Mouse (Mus musculus): ENCODE measurements around the gene Kif20b.

Gene Kif20b

GRCm38 (mm10) chr19:34921652-34922602 is at the start of gene Kif20b:
Kif20b (plus strand) TSS chr19:34922361.
- in situ Hi-C loops (cut with MboI; ENCODE audit: low sequenced_read_pairs): no loop called here

DNA sequence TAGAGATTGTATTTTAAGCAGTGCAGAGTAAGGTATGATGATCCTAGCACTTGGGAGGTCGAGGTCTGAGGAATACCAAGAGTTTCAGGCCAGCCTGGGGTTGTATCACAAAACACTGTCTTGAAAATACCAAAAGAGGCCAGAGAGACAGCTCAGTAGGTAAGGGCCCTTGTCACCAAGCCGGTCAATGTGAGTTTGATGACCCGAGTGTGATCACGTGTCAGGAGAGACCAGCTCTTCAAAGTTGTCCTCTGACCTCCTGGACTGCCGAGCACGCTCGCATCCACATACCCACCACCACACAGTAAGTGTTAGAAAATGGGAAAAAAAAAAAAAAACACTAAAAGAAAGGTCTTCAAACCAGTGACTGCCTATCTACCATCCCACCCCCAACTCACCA is 45.5 kb upstream of the Kif20b start:
- in situ Hi-C loops (cut with MboI; ENCODE audit: low sequenced_read_pairs): no loop called here

DNA sequence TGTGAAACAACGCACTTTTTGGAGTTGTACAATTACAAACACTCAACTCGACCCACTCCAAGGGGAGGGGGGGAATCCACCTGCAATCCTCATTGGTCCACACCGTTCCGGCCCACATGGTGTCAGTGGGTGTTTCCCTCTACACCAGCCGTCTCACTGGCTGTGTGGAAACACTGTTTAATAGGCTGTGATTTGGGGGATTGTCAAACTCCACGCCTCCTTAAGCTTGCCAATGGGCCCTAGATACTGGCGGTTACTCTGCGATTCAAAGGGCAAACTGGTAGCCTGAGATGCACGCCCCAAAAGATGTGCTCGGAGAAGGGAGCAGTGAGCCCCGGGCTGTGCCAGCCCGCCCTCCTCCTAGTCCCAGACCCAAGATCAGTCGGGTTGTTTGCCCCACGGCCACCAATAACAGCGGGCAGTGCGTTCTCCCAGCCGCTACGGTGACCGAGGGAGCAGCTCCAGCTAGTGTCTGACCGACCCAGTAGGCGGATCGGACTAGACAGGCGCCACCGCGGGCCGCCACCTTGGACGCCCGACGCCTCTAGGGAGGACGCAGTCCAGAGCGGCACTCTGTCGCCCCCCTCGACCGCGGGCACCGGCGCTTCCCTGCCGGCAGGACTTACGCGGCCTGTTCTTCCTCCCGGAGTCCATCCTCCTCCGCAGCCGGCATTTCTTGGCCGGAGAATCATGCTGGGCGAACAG is 44.1 kb upstream of the Kif20b start:
- in situ Hi-C loops (cut with MboI; ENCODE audit: low sequenced_read_pairs): no loop called here

- in situ Hi-C loops (cut with MboI; ENCODE audit: low sequenced_read_pairs): no loop called here
Measured at GRCm38 (mm10) chr19:34878603-34879541, 43.3 kb upstream of the Kif20b start, which contains the start of gene Pank1. Pank1 (minus strand) TSS chr19:34879455.

DNA sequence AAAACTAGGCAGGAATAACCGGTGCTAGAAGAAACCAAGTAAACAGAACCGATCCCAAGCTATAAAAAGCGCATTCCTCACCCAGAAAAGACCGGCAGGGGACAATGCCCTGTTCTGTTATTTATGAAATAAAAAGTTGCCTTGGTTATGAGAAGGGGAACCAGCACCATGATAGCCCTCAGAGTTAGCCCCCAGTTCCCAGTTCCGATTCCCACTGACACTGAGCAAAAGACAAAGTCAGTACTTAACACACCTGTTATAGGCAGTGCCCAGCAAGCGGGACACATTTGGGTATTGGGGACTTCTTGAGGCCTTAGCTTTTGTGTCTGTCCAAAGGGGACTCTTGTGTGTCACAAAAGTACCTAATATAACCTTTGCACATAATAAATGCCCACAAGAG is 42.5 kb upstream of the Kif20b start:
- in situ Hi-C loops (cut with MboI; ENCODE audit: low sequenced_read_pairs): no loop called here

DNA sequence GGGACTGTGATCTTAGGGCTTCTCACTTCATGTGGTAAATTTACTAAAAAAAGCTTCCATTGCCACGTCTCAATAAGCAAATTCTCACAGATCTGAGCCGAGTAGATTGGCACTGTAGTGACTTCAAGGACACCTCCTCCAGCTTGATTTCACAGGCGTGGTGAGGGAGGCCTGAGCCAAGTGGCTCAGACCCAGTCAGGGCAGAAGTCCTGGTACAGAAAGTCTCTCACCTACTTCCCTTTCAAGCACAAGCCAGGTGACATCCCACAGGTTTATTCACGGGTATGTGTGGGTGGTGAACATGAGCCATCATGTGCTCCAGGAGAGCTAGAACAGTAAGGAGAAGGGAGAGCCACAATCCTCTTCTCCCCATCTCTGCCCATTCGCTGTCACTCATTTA is 41.0 kb upstream of the Kif20b start:
- in situ Hi-C loops (cut with MboI; ENCODE audit: low sequenced_read_pairs): no loop called here

DNA sequence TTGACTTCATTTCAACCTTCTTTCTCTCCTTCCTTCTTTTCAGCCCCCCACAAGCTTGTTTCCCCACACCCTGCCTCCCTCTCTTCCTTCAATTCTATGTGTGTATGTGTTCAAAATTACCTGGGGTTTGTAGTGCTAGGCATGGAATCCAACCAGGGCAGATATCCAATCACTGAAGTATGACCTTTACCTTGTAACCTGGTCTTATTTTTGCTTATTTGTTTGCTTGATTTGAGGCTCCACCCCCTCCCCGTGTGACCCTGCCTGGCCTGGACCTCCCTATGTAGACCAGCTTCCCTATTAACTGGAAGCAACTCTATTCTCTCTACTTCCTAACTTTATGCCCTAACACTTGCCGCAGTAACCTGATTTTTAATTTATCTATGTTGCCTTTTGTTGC is 39.7 kb upstream of the Kif20b start:
- in situ Hi-C loops (cut with MboI; ENCODE audit: low sequenced_read_pairs): no loop called here

- in situ Hi-C loops (cut with MboI; ENCODE audit: low sequenced_read_pairs): no loop called here
Measured at GRCm38 (mm10) chr19:34883526-34884224, 38.5 kb upstream of the Kif20b start.

DNA sequence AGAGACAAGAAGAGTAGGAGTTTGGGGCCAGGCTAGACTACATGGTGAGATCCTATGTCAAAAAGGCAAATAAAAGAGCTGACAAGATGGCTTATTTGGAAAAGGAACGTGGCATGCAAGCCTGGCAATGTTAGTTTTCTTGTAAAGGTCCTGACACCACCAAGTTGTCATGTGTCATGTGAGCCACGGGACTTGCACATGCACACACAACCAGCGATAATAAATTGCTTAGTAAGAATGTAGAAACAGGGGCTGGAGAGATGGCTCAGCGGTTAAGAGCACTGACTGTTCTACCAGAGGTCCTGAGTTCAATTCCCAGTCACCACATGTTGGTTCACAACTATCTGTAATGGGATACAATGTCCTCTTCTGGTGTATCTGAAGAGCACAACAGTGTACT is 35.8 kb upstream of the Kif20b start:
- in situ Hi-C loops (cut with MboI; ENCODE audit: low sequenced_read_pairs): no loop called here

GRCm38 (mm10) chr19:34890981-34891380 is 31.2 kb upstream of the Kif20b start:
- in situ Hi-C loops (cut with MboI; ENCODE audit: low sequenced_read_pairs): no loop called here

- in situ Hi-C loops (cut with MboI; ENCODE audit: low sequenced_read_pairs): no loop called here
Measured at GRCm38 (mm10) chr19:34891590-34891989, 30.6 kb upstream of the Kif20b start.

DNA sequence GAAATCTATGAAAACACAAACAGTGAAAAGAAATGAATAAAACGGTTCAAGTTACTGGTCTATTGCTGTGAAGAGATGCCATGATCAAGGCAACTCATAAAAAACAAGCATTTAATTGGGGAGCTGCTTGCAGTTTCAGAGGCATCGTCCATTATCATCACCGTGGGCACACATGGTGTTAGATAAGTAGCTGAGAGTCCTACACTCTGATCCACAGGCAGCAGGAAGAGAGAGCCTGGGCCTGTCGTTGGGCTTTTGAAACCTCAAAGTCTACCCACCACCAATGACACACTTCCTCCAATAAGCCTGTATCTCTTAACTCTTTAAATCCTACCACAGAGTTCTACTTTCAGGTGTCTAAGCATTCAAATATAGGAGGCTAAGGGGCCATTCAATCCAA is 27.1 kb upstream of the Kif20b start:
- in situ Hi-C loops (cut with MboI; ENCODE audit: low sequenced_read_pairs): no loop called here

- in situ Hi-C loops (cut with MboI; ENCODE audit: low sequenced_read_pairs): no loop called here
Measured at GRCm38 (mm10) chr19:34897082-34897965, 24.8 kb upstream of the Kif20b start.

DNA sequence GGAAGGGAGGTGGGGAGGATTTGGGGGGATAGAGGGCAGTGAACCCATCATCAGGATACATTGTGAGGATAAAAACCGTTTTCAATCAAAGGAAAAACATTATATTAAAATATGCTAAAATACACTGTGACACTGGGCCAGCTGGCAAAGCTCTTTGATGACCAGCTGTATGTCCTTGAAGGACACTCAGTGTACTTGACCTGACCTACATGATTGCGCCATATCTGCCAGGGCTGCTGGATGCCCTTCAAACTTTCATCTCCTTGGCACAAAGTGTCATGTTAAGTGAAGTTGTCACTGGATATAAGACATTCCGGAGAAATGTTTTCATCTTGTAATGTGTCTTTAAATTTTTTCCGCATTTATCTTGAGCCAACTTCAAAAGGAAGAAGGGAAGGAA is 23.2 kb upstream of the Kif20b start:
- in situ Hi-C loops (cut with MboI; ENCODE audit: low sequenced_read_pairs): no loop called here

GRCm38 (mm10) chr19:34901266-34901665 is 20.9 kb upstream of the Kif20b start:
- in situ Hi-C loops (cut with MboI; ENCODE audit: low sequenced_read_pairs): no loop called here

GRCm38 (mm10) chr19:34901735-34902134 is 20.4 kb upstream of the Kif20b start:
- in situ Hi-C loops (cut with MboI; ENCODE audit: low sequenced_read_pairs): no loop called here

DNA sequence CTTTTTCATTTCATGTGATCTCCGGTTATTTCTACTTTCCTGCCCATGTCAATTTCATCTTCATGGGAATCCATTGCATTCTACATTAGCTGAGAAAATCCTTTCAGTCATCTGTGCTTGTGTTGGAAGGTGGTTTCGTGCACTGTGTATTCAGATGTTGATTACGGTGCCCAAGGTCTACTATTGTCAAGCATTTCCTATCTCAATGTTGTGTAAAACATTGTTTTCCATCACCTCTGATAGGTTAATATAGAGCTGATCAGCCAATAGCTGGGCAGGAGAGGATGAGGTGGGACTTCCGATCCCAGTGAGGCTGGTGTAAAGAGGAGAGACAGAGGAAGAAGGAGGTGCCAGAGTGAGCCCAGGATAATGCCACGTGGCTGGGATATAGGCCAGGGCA is 18.1 kb upstream of the Kif20b start:
- in situ Hi-C loops (cut with MboI; ENCODE audit: low sequenced_read_pairs): no loop called here

DNA sequence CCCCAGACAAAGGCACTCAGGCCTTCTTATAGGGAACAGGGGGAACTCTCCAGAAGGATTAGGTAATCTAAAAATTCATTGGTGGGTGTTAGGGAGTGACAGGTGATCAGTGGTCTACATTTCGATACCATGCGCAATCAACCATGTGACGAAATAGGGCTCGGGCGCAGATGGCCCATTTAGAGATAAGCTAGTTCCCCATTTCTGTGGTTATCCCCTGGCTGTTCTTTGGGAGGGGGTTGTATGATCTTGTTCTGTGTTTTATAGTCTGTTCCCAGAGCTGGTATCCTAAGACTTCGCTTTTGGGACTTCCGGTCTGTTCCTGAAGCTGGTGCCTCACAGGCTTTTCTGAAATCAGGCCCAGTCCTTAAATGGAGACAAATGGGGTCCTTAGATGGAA is 16.7 kb upstream of the Kif20b start:
- in situ Hi-C loops (cut with MboI; ENCODE audit: low sequenced_read_pairs): no loop called here

DNA sequence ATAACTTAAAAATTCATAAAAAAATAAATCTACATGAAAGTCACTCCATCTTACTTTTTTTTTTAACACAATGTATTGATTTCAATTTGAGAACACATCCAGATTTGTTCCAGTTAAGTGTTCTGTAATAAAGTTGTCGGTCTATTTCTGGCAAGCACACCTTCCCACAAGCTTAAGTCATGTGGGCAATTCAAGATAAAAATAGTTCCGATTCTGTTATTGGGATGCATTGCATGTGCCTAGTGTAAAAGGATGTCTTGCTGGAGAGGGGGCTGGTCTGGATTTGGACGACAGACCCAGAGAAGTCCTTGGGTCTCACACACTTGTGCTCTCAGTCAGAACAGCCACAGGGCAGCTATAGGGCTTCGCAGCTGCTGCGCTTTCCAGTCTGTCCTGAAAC is 15.4 kb upstream of the Kif20b start:
- in situ Hi-C loops (cut with MboI; ENCODE audit: low sequenced_read_pairs): no loop called here

Data from CH12F3 (cell line).